Mouse (Mus musculus): ENCODE measurements around the gene Ctsk.
"Not testable (repeated sequence)": the region's sequence is repeated elsewhere in the genome, so short reads cannot be mapped to it uniquely, and the experiment has no call there.

Gene Ctsk

GRCm38 (mm10) chr3:95523662-95524061, 24.6 kb downstream of the Ctsk start:
- no peak for DNase-seq (ENCODE audit: extremely low spot score, low spot score)

GRCm38 (mm10) chr3:95524673-95525072, 25.6 kb downstream of the Ctsk start:
- no peak for DNase-seq (ENCODE audit: extremely low spot score, low spot score)

GRCm38 (mm10) chr3:95526111-95526510, 27.1 kb downstream of the Ctsk start:
- no peak for DNase-seq (ENCODE audit: extremely low spot score, low spot score)

GRCm38 (mm10) chr3:95526622-95527211, 27.7 kb downstream of the Ctsk start, which contains the start of gene Ctss:
Gene Ctss (plus strand): TSS chr3:95526786.
- no peak for DNase-seq (ENCODE audit: extremely low spot score, low spot score)

GRCm38 (mm10) chr3:95529814-95530213, 30.8 kb downstream of the Ctsk start:
- no peak for DNase-seq (ENCODE audit: extremely low spot score, low spot score)

GRCm38 (mm10) chr3:95531025-95531424, 32.0 kb downstream of the Ctsk start:
- DNase-seq (ENCODE audit: extremely low spot score, low spot score), result no peak

- no peak for DNase-seq (ENCODE audit: extremely low spot score, low spot score)
Observed at GRCm38 (mm10) chr3:95533364-95533763, 34.3 kb downstream of the Ctsk start.

- no peak for DNase-seq (ENCODE audit: extremely low spot score, low spot score)
Observed at GRCm38 (mm10) chr3:95534927-95535326, 35.9 kb downstream of the Ctsk start.

GRCm38 (mm10) chr3:95538936-95539335, 39.9 kb downstream of the Ctsk start:
- DNase-seq (ENCODE audit: extremely low spot score, low spot score), result no peak

- no peak for DNase-seq (ENCODE audit: extremely low spot score, low spot score)
Observed at GRCm38 (mm10) chr3:95539837-95540236, 40.8 kb downstream of the Ctsk start.

- DNase-seq (ENCODE audit: extremely low spot score, low spot score), result not testable (repeated sequence)
Observed at GRCm38 (mm10) chr3:95541186-95541585, 42.1 kb downstream of the Ctsk start.

GRCm38 (mm10) chr3:95542171-95542570, 43.1 kb downstream of the Ctsk start:
- no peak for DNase-seq (ENCODE audit: extremely low spot score, low spot score)

- no peak for DNase-seq (ENCODE audit: extremely low spot score, low spot score)
Observed at GRCm38 (mm10) chr3:95542981-95543380, 43.9 kb downstream of the Ctsk start.

GRCm38 (mm10) chr3:95550176-95550575, 51.1 kb downstream of the Ctsk start:
- no peak for DNase-seq (ENCODE audit: extremely low spot score, low spot score)

GRCm38 (mm10) chr3:95553986-95554385, 54.9 kb downstream of the Ctsk start:
- no peak for DNase-seq (ENCODE audit: extremely low spot score, low spot score)
